Mouse (Mus musculus): Measurements from ENCODE around the gene Naa16. TPM values are rescaled to one million over a fixed set of nuclear protein-coding genes. Genes with fewer than 3 reads are reported as not detected.
A peak's percentile ranks its signal among the peaks of the same experiment; 100 is the strongest.

Gene Naa16
- polyA plus RNA-seq, 1 experiment from 2014 or later, result 44.1 TPM

GRCm38 (mm10) chr14:79331936-79332335 is 58.6 kb downstream of the Naa16 start:
- no peaks in the 10 kb centered on the region for H3K27me3 ChIP-seq (ENCODE audit: insufficient read depth, low read length)
- no peak for TF ChIP-seq CTCF (IDR thresholded peaks at IDR 0.05; ENCODE audit: low read depth)
- no peaks in the 10 kb centered on the region for H3K9me3 ChIP-seq (ENCODE audit: low read depth, low read length)
- ATAC-seq (ENCODE audit: insufficient read depth), result 0 out of 2 replicates have a peak, but pooled peaks have one; percentile 11
- no peak overlapping the region for H3K9ac ChIP-seq
- no peak overlapping the region for H3K27ac ChIP-seq (ENCODE audit: low read depth)
- 64% methylated on average over 7 of the region's 7 CpGs for WGBS
- no peak overlapping the region for H3K4me3 ChIP-seq (ENCODE audit: low read depth, low read length)
- DNase-seq, result no peak
- no peak overlapping the region for H3K4me2 ChIP-seq
- H3K4me1 ChIP-seq (ENCODE audit: insufficient read depth), result no peaks in the 10 kb centered on the region
- H3K36me3 ChIP-seq (ENCODE audit: insufficient read depth), result peaks cover 31% of the 10 kb centered on the region

GRCm38 (mm10) chr14:79330944-79331561 is 59.5 kb downstream of the Naa16 start:
- peaks cover 22% of the 10 kb centered on the region for H3K36me3 ChIP-seq (ENCODE audit: insufficient read depth)
- no peak overlapping the region; the same call in 1 of the 2 replicates for H3K4me3 ChIP-seq (ENCODE audit: low read depth, low read length)
- H3K27ac ChIP-seq (ENCODE audit: low read depth), result no peak overlapping the region
- DNase-seq (peak; percentile 28), ATAC-seq (ENCODE audit: insufficient read depth) (0 out of 2 replicates have a peak, but pooled peaks have one; percentile 32)
- 61% methylated on average over 16 of the region's 16 CpGs for WGBS
- H3K4me2 ChIP-seq, result peak overlapping the region; percentile 43
- H3K9me3 ChIP-seq (ENCODE audit: low read depth, low read length), result no peaks in the 10 kb centered on the region
- H3K4me1 ChIP-seq (ENCODE audit: insufficient read depth), result no peaks in the 10 kb centered on the region
- no peak overlapping the region for H3K9ac ChIP-seq
- no peak for TF ChIP-seq CTCF (IDR thresholded peaks at IDR 0.05; ENCODE audit: low read depth)
- no peaks in the 10 kb centered on the region for H3K27me3 ChIP-seq (ENCODE audit: insufficient read depth, low read length)

- ATAC-seq (ENCODE audit: insufficient read depth) (no peak), DNase-seq (peak; percentile 76)
- H3K27me3 ChIP-seq (ENCODE audit: insufficient read depth, low read length), result no peaks in the 10 kb centered on the region
- H3K36me3 ChIP-seq (ENCODE audit: insufficient read depth), result no peaks in the 10 kb centered on the region
- H3K4me3 ChIP-seq (ENCODE audit: low read depth, low read length), result no peak overlapping the region
- 23% methylated on average over 5 of the region's 5 CpGs for WGBS
- H3K4me1 ChIP-seq (ENCODE audit: insufficient read depth), result no peaks in the 10 kb centered on the region
- H3K27ac ChIP-seq (ENCODE audit: low read depth), result no peak overlapping the region
- TF ChIP-seq CTCF (IDR thresholded peaks at IDR 0.05; ENCODE audit: low read depth), result peak; percentile 69
- H3K4me2 ChIP-seq, result no peak overlapping the region
- H3K9ac ChIP-seq, result no peak overlapping the region
- H3K9me3 ChIP-seq (ENCODE audit: low read depth, low read length), result no peaks in the 10 kb centered on the region
Measured at GRCm38 (mm10) chr14:79327033-79327432, 63.5 kb downstream of the Naa16 start.

GRCm38 (mm10) chr14:79324112-79324840 is 66.3 kb downstream of the Naa16 start:
- Histone ChIP-seq H3K27me3 (ENCODE audit: insufficient read depth, low read length) (no peaks in the 10 kb centered on the region), H3K4me1 (ENCODE audit: insufficient read depth) (no peaks in the 10 kb centered on the region), H3K27ac (ENCODE audit: low read depth) (no peak overlapping the region), H3K9ac (no peak overlapping the region), H3K4me3 (ENCODE audit: low read depth, low read length) (no peak overlapping the region), H3K4me2 (no peak overlapping the region), H3K36me3 (ENCODE audit: insufficient read depth) (no peaks in the 10 kb centered on the region), H3K9me3 (ENCODE audit: low read depth, low read length) (no peaks in the 10 kb centered on the region)
- WGBS, result 71% methylated on average over 10 of the region's 10 CpGs
- no peak for ATAC-seq (ENCODE audit: insufficient read depth)
- no peak for TF ChIP-seq CTCF (IDR thresholded peaks at IDR 0.05; ENCODE audit: low read depth)
- peak; percentile 50 for DNase-seq

- no peaks in the 10 kb centered on the region for H3K36me3 ChIP-seq (ENCODE audit: insufficient read depth)
- H3K4me2 ChIP-seq, result no peak overlapping the region
- no peak overlapping the region for H3K27ac ChIP-seq (ENCODE audit: low read depth)
- TF ChIP-seq CTCF (IDR thresholded peaks at IDR 0.05; ENCODE audit: low read depth), result no peak
- no peak overlapping the region for H3K9ac ChIP-seq
- ATAC-seq (ENCODE audit: insufficient read depth) (no peak), DNase-seq (no peak)
- H3K4me3 ChIP-seq (ENCODE audit: low read depth, low read length), result no peak overlapping the region
- H3K27me3 ChIP-seq (ENCODE audit: insufficient read depth, low read length), result no peaks in the 10 kb centered on the region
- WGBS, result 85% methylated on average over 5 of the region's 5 CpGs
- H3K9me3 ChIP-seq (ENCODE audit: low read depth, low read length), result no peaks in the 10 kb centered on the region
- no peaks in the 10 kb centered on the region for H3K4me1 ChIP-seq (ENCODE audit: insufficient read depth)
Measured at GRCm38 (mm10) chr14:79321881-79322280, 68.7 kb downstream of the Naa16 start.

GRCm38 (mm10) chr14:79321152-79321551 is 69.4 kb downstream of the Naa16 start:
- ATAC-seq (ENCODE audit: insufficient read depth), result peak; percentile 45
- Histone ChIP-seq H3K9me3 (ENCODE audit: low read depth, low read length) (no peaks in the 10 kb centered on the region), H3K4me3 (ENCODE audit: low read depth, low read length) (no peak overlapping the region), H3K36me3 (ENCODE audit: insufficient read depth) (no peaks in the 10 kb centered on the region), H3K9ac (no peak overlapping the region), H3K4me2 (no peak overlapping the region), H3K4me1 (ENCODE audit: insufficient read depth) (no peaks in the 10 kb centered on the region), H3K27ac (ENCODE audit: low read depth) (no peak overlapping the region), H3K27me3 (ENCODE audit: insufficient read depth, low read length) (no peaks in the 10 kb centered on the region)
- WGBS, result 20% methylated on average over 8 of the region's 8 CpGs
- peak; percentile 76 for TF ChIP-seq CTCF (IDR thresholded peaks at IDR 0.05; ENCODE audit: low read depth)
- peak; percentile 74 for DNase-seq

GRCm38 (mm10) chr14:79317602-79318001 is 73.0 kb downstream of the Naa16 start:
- ATAC-seq (ENCODE audit: insufficient read depth) (no peak), DNase-seq (no peak)
- TF ChIP-seq CTCF (IDR thresholded peaks at IDR 0.05; ENCODE audit: low read depth), result no peak
- no peak overlapping the region for H3K4me3 ChIP-seq (ENCODE audit: low read depth, low read length)
- 74% methylated on average over 2 of the region's 2 CpGs for WGBS
- H3K9ac ChIP-seq, result no peak overlapping the region
- 0 out of 2 replicates have a peak, but pooled peaks cover 2% of the 10 kb centered on the region for H3K4me1 ChIP-seq (ENCODE audit: insufficient read depth)
- no peaks in the 10 kb centered on the region for H3K9me3 ChIP-seq (ENCODE audit: low read depth, low read length)
- no peaks in the 10 kb centered on the region for H3K27me3 ChIP-seq (ENCODE audit: insufficient read depth, low read length)
- H3K4me2 ChIP-seq, result no peak overlapping the region
- H3K36me3 ChIP-seq (ENCODE audit: insufficient read depth), result no peaks in the 10 kb centered on the region
- no peak overlapping the region for H3K27ac ChIP-seq (ENCODE audit: low read depth)
